Mouse (Mus musculus): ENCODE measurements around the gene Eif1ax. TPM values are rescaled to one million over a fixed set of nuclear protein-coding genes. Genes with fewer than 3 reads are reported as not detected.

The Eif1ax gene
- total and polyA plus RNA-seq, 3 experiments = 133 to 236 (median 151) TPM

GRCm38 (mm10) chrX:159372753-159373144 lies 771 bp downstream of the Eif1ax start:
- no peaks in the 10 kb centered on the region for H3K9me3 ChIP-seq (replicated peaks; ENCODE audit: low read length)
- peak overlapping the region; percentile 97; the same call in 1 of the 2 replicates for H3K4me2 ChIP-seq (ENCODE audit: insufficient read depth, low read depth, poor library complexity, severe bottlenecking)
- TF ChIP-seq MYC (IDR thresholded peaks at IDR 0.05; ENCODE audit: low read depth, low read length) (no peak), MXI1 (IDR thresholded peaks at IDR 0.05; ENCODE audit: low read depth, low read length) (peak; percentile 1; the same call in 1 of the 2 replicates), ELF1 (IDR thresholded peaks at IDR 0.05; ENCODE audit: low read depth, low read length) (no peak), USF2 (conservative IDR thresholded peaks at IDR 0.05; ENCODE audit: low read depth, low read length) (no peak), CHD1 (IDR thresholded peaks at IDR 0.05; ENCODE audit: low read depth, low read length) (no peak)
- dilution Hi-C loops (cut with MboI; ENCODE audit: extremely low pct_ligation_motif_present, extremely low pct_unique_long_range_greater_than_20kb, low sequenced_read_pairs) = no loop called here
- H3K4me3 ChIP-seq (replicated peaks in 1 of 3; ENCODE audit: low read depth in 2 of 3, low read length in 2 of 3, poor library complexity in 1 of 3) = peak overlapping the region; percentile 72 to 98 (median 76)
- no peak overlapping the region for H3K27ac ChIP-seq (ENCODE audit: insufficient read depth, low read depth)
- H3K4me1 ChIP-seq (ENCODE audit: control insufficient read depth in 1 of 2, insufficient read depth in 2 of 2) = peaks cover 0 to 20% of the 10 kb centered on the region in 2 experiments; a peak in 2 of 4 replicates
- H3K9ac ChIP-seq (ENCODE audit: insufficient read depth, low read depth) = peak overlapping the region; percentile 70
- no peaks in the 10 kb centered on the region for H3K27me3 ChIP-seq (replicated peaks)
- DNase-seq (ENCODE audit: extremely low read depth) = no peak
- H3K79me2 ChIP-seq (replicated peaks; ENCODE audit: control insufficient read depth, extremely low read depth, insufficient read depth, poor library complexity, severe bottlenecking) = peaks cover 36% of the 10 kb centered on the region
- peaks cover 3 to 18% of the 10 kb centered on the region in 2 experiments for H3K36me3 ChIP-seq (replicated peaks in 1 of 2; ENCODE audit: control insufficient read depth in 1 of 2, insufficient read depth in 1 of 2, low read length in 1 of 2)
- in situ Hi-C loops (cut with MboI; ENCODE audit: low pct_ligation_motif_present, low pct_unique_long_range_greater_than_20kb, low sequenced_read_pairs) = loop anchor here (5.0 kb wide), 1 partner anchor 35 kb away; no protein-coding TSS in a partner anchor

- Histone ChIP-seq H3K36me3 (replicated peaks in 1 of 2; ENCODE audit: control insufficient read depth in 1 of 2, insufficient read depth in 1 of 2, low read length in 1 of 2) (peaks cover 11 to 53% of the 10 kb centered on the region in 2 experiments), H3K4me3 (replicated peaks in 1 of 3; ENCODE audit: low read depth in 2 of 3, low read length in 2 of 3, poor library complexity in 1 of 3) (no peak overlapping the region), H3K9ac (ENCODE audit: insufficient read depth, low read depth) (no peak overlapping the region), H3K79me2 (replicated peaks; ENCODE audit: control insufficient read depth, extremely low read depth, insufficient read depth, poor library complexity, severe bottlenecking) (no peaks in the 10 kb centered on the region), H3K4me1 (ENCODE audit: control insufficient read depth in 1 of 2, insufficient read depth in 2 of 2) (no peaks in the 10 kb centered on the region), H3K9me3 (replicated peaks; ENCODE audit: low read length) (no peaks in the 10 kb centered on the region), H3K27ac (ENCODE audit: insufficient read depth, low read depth) (no peak overlapping the region), H3K27me3 (replicated peaks) (no peaks in the 10 kb centered on the region), H3K4me2 (ENCODE audit: insufficient read depth, low read depth, poor library complexity, severe bottlenecking) (no peak overlapping the region)
- in situ Hi-C loops (cut with MboI; ENCODE audit: low pct_ligation_motif_present, low pct_unique_long_range_greater_than_20kb, low sequenced_read_pairs) (no loop called here), dilution Hi-C loops (cut with MboI; ENCODE audit: extremely low pct_ligation_motif_present, extremely low pct_unique_long_range_greater_than_20kb, low sequenced_read_pairs) (no loop called here)
- DNase-seq (ENCODE audit: extremely low read depth) = no peak
- no peak for TF ChIP-seq RAD21 (IDR thresholded peaks at IDR 0.05; ENCODE audit: low read depth, low read length)
- TF ChIP-seq PAX5 (IDR thresholded peaks at IDR 0.05; ENCODE audit: low read length) = no peak
- TF ChIP-seq SMC3 (IDR thresholded peaks at IDR 0.05; ENCODE audit: low read depth, low read length) = no peak
- TF ChIP-seq NRF1 (IDR thresholded peaks at IDR 0.05; ENCODE audit: low read depth, low read length) = no peak
- TF ChIP-seq MYC (IDR thresholded peaks at IDR 0.05; ENCODE audit: low read depth, low read length) = no peak
- TF ChIP-seq GABPA (IDR thresholded peaks at IDR 0.05; ENCODE audit: insufficient replicate concordance, low read depth, low read length) = no peak
- TF ChIP-seq USF1 (IDR thresholded peaks at IDR 0.05; ENCODE audit: low read depth, low read length) = no peak
- no peak for TF ChIP-seq E2F4 (IDR thresholded peaks at IDR 0.05; ENCODE audit: insufficient replicate concordance, low read depth, low read length)
- TF ChIP-seq ZKSCAN1 (IDR thresholded peaks at IDR 0.05; ENCODE audit: borderline replicate concordance, low read depth, low read length) = no peak
Observed at GRCm38 (mm10) chrX:159387105-159387504, 15.1 kb downstream of the Eif1ax start.

GRCm38 (mm10) chrX:159388953-159389352 lies 17.0 kb downstream of the Eif1ax start:
- no peak overlapping the region for H3K4me2 ChIP-seq (ENCODE audit: insufficient read depth, low read depth, poor library complexity, severe bottlenecking)
- no peak overlapping the region for H3K9ac ChIP-seq (ENCODE audit: insufficient read depth, low read depth)
- H3K4me3 ChIP-seq (replicated peaks in 1 of 3; ENCODE audit: low read depth in 2 of 3, low read length in 2 of 3, poor library complexity in 1 of 3) = no peak overlapping the region
- H3K79me2 ChIP-seq (replicated peaks; ENCODE audit: control insufficient read depth, extremely low read depth, insufficient read depth, poor library complexity, severe bottlenecking) = no peaks in the 10 kb centered on the region
- no peaks in the 10 kb centered on the region for H3K27me3 ChIP-seq (replicated peaks)
- no peak for DNase-seq (ENCODE audit: extremely low read depth)
- no peaks in the 10 kb centered on the region for H3K4me1 ChIP-seq (ENCODE audit: control insufficient read depth in 1 of 2, insufficient read depth in 2 of 2)
- TF ChIP-seq MEF2A (IDR thresholded peaks at IDR 0.05; ENCODE audit: borderline replicate concordance, low read depth, low read length) = no peak
- no peak for TF ChIP-seq KAT2A (IDR thresholded peaks at IDR 0.05; ENCODE audit: insufficient replicate concordance, low read length)
- no peak for TF ChIP-seq SIN3A (IDR thresholded peaks at IDR 0.05; ENCODE audit: low read length)
- no peak for TF ChIP-seq POLR2A (IDR thresholded peaks at IDR 0.05; ENCODE audit: low read depth, low read length)
- TF ChIP-seq TBP (conservative IDR thresholded peaks at IDR 0.05; ENCODE audit: low read depth, low read length) = no peak
- TF ChIP-seq EP300 (IDR thresholded peaks at IDR 0.05; ENCODE audit: low read length) = no peak
- TF ChIP-seq SMC3 (IDR thresholded peaks at IDR 0.05; ENCODE audit: low read depth, low read length) = no peak
- no peak for TF ChIP-seq MYC (IDR thresholded peaks at IDR 0.05; ENCODE audit: low read depth, low read length)
- TF ChIP-seq ELF1 (IDR thresholded peaks at IDR 0.05; ENCODE audit: low read depth, low read length) = no peak
- no peak for TF ChIP-seq UBTF (IDR thresholded peaks at IDR 0.05; ENCODE audit: low read depth, low read length)
- TF ChIP-seq HCFC1 (IDR thresholded peaks at IDR 0.05; ENCODE audit: low read depth, low read length) = no peak
- TF ChIP-seq CHD1 (IDR thresholded peaks at IDR 0.05; ENCODE audit: low read depth, low read length) = no peak
- no peak for TF ChIP-seq ZKSCAN1 (IDR thresholded peaks at IDR 0.05; ENCODE audit: borderline replicate concordance, low read depth, low read length)
- no peak for TF ChIP-seq PAX5 (IDR thresholded peaks at IDR 0.05; ENCODE audit: low read length)
- no peak for TF ChIP-seq MAFK (IDR thresholded peaks at IDR 0.05; ENCODE audit: insufficient replicate concordance, low read length)
- no peak for TF ChIP-seq USF1 (IDR thresholded peaks at IDR 0.05; ENCODE audit: low read depth, low read length)
- TF ChIP-seq RCOR1 (conservative IDR thresholded peaks at IDR 0.05; ENCODE audit: low read depth, low read length) = no peak
- in situ Hi-C loops (cut with MboI; ENCODE audit: low pct_ligation_motif_present, low pct_unique_long_range_greater_than_20kb, low sequenced_read_pairs) = no loop called here
- H3K36me3 ChIP-seq (replicated peaks in 1 of 2; ENCODE audit: control insufficient read depth in 1 of 2, insufficient read depth in 1 of 2, low read length in 1 of 2) = peaks cover 11 to 41% of the 10 kb centered on the region in 2 experiments
- dilution Hi-C loops (cut with MboI; ENCODE audit: extremely low pct_ligation_motif_present, extremely low pct_unique_long_range_greater_than_20kb, low sequenced_read_pairs) = no loop called here
- no peaks in the 10 kb centered on the region for H3K9me3 ChIP-seq (replicated peaks; ENCODE audit: low read length)
- H3K27ac ChIP-seq (ENCODE audit: insufficient read depth, low read depth) = no peak overlapping the region
